Mouse (Mus musculus) frontal cortex, adult (tissue): Measurements from ENCODE around the gene P2ry6.

ENCODE experiments used
- ATAC-seq: cut with Nextera tagmentation; 2 replicates; pipeline ENCODE4 v1.9.2; 2017; ENCODE audit warnings: mild to moderate bottlenecking, moderate library complexity, mixed read lengths; ENCODE audit not compliant: low TSS enrichment

P2ry6 gene

GRCm38 (mm10) chr7:100918176-100918575, 56.3 kb downstream of the P2ry6 start:
- no peak for ATAC-seq

DNA sequence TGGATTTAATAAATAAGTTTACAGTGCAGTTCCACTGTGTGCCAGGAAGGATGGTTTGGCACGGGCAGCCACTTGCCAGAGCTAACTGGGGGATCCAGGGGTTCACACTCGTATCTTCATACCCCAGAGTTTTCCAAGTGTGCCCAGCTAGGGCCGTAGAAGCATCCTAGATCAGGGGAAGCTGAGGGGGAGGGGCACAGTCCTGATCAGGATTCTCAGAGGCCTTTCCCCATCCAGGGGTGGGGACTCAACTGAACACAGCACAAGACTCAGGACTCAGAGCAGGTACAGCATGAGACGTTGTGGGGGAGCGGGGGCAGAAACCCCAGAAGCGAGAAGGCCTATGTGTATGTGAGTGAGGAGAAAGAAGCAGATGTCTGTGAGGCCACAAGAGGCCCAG, 56.7 kb downstream of the P2ry6 start:
- no peak for ATAC-seq

- no peak for ATAC-seq
These were observed 57.9 kb downstream of the P2ry6 start for GRCm38 (mm10) chr7:100916526-100916925.

GRCm38 (mm10) chr7:100915204-100915603, 59.2 kb downstream of the P2ry6 start:
- no peak for ATAC-seq

DNA sequence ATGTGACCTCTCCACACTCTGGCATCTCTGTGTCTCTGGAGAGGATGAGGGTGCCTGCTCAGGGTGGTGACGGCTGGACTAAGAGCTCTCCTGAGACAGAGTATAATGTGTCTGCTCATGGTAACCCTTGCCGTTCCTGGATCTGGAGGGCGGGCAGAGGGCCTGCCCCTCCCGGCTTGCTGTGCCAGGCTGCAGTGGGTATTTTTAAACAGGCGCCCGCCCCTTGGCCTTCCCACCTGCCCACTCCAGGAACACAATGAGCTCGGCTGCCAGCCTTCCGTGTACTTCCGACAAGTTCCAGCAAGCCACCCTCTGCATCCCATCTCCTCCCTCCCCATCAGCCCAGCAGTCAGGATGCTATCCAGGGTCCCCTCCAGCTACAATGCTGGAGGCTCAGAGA, 62.7 kb downstream of the P2ry6 start:
- no peak; the same call in 1 of the 2 replicates for ATAC-seq

GRCm38 (mm10) chr7:100911246-100911770, 63.1 kb downstream of the P2ry6 start:
- ATAC-seq: no peak

GRCm38 (mm10) chr7:100908567-100908966, 65.9 kb downstream of the P2ry6 start:
- ATAC-seq: no peak

DNA sequence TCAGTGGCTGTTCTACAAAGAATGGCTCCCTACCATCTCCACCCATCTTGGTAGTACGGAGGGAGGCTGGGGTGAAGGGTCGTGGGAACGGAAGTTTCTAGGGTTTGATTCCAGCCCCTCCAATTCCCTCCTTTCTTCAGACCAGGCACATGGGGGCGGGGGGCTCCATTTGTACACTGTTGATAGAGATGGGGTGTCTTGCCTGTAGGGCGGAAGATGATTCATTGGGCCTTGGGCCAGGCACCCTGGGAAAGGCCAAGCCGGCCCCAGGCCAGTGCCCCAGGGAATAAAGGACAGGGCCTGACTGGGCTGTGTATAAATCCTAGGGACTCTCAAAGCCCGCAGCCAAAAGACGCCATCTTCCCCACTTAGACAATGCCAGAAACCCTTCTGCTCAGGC, 66.4 kb downstream of the P2ry6 start:
- ATAC-seq: no peak

DNA sequence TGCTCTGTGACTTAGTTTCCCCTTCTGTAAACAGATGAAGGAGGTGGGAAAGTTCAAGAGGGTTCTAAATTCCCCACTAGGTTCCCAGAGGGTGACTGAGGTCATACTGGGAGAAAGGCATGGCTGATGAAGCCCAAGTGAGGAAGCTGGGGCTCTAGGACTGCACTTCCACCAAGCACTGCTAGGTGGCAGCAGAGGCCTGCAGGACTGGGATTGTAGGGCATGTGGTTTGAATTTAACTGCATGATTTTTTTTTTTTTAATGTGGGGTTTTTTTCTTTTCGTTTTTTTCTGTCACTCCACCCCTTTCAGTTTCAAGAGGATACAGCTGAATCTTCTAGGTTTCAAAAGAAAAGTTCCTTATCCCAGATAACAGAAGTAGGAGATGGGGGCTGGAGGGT, 67.2 kb downstream of the P2ry6 start:
- ATAC-seq: 0 out of 2 replicates have a peak, but pooled peaks have one; percentile 39

- no peak for ATAC-seq
These were observed 68.2 kb downstream of the P2ry6 start for GRCm38 (mm10) chr7:100906029-100906789.

- ATAC-seq: no peak
These were observed 69.4 kb downstream of the P2ry6 start for GRCm38 (mm10) chr7:100905037-100905436.

GRCm38 (mm10) chr7:100904612-100905011, 69.8 kb downstream of the P2ry6 start:
- no peak for ATAC-seq

DNA sequence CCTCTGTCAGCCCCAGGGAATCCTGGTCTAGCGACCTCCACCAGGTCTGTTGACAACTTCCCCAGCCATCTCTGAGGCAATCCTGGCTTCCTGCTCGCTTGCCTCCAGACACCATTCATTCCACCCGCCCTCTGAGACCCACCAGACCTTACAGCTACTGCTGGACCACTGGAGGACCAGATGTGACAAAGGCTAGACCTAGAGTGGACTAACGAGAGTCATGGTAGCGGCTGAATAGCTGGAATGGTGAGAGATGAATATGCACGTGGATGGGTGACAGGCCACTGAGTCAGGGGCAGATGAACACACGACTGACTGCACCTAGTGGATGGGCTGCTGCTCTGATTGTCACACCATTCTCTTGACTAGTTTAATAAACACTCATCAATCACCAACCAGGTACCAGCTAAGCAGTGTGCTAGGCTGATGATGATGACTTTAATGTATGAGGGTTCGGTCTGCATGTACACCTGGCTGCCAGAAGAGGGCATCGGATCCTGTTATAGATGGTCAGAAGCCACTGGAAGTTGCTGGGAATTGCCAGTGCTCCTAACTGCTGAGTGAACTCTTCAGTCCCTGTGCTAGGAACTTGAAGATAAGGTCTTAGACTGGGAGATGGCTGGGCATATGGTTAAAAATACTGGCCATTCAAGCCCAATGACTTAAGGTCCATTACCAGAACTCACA, 71.9 kb downstream of the P2ry6 start:
- ATAC-seq: peak; percentile 64; the same call in 1 of the 2 replicates

DNA sequence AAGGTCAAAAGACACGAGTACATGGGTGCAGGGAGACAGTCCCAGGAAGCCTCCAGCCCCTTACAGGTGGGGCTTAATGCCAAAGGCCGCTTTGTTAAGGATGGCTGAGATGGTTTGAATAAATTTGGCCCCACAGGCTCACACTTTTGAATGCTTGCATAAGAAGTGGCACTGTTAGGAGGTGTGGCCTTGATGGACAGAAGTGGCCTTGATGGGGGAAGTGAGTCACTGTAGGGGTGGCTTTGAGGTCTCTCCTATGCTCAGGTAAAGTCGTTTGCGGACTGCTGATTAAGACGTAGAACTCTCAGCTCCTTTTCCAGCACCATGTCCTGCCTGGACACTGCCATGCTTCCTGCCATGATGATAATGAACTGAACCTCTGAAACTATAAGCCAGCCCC, 76.6 kb downstream of the P2ry6 start:
- ATAC-seq: no peak

GRCm38 (mm10) chr7:100894833-100895226, 79.6 kb downstream of the P2ry6 start:
- ATAC-seq: peak; percentile 2; the same call in 1 of the 2 replicates

- peak; percentile 69 for ATAC-seq
These were observed 80.2 kb downstream of the P2ry6 start for GRCm38 (mm10) chr7:100894057-100894832.

GRCm38 (mm10) chr7:100893249-100894056, 81.0 kb downstream of the P2ry6 start:
- ATAC-seq: peak; percentile 20
